Mouse (Mus musculus): ENCODE data around the gene D17Wsu92e.
A peak's percentile ranks its signal among the peaks of the same experiment; 100 is the strongest.

D17Wsu92e gene

GRCm38 (mm10) chr17:27783567-27783966 is 36.9 kb downstream of the D17Wsu92e start:
- H3K36me3 ChIP-seq (ENCODE audit: control insufficient read depth, insufficient read depth, low read length, poor library complexity, severe bottlenecking), result peaks cover 14% of the 10 kb centered on the region
- H3K27me3 ChIP-seq (ENCODE audit: control insufficient read depth, insufficient read depth, low read length, poor library complexity, severe bottlenecking), result no peaks in the 10 kb centered on the region
- peak; percentile 17 for DNase-seq (ENCODE audit: low read depth, low spot score)

- H3K27me3 ChIP-seq (ENCODE audit: control insufficient read depth, insufficient read depth, low read length, poor library complexity, severe bottlenecking), result no peaks in the 10 kb centered on the region
- DNase-seq (ENCODE audit: low read depth, low spot score), result no peak
- H3K36me3 ChIP-seq (ENCODE audit: control insufficient read depth, insufficient read depth, low read length, poor library complexity, severe bottlenecking), result peaks cover 14% of the 10 kb centered on the region
These were observed 39.3 kb downstream of the D17Wsu92e start for GRCm38 (mm10) chr17:27781059-27781687.

- Histone ChIP-seq H3K36me3 (ENCODE audit: control insufficient read depth, insufficient read depth, low read length, poor library complexity, severe bottlenecking) (peaks cover 10% of the 10 kb centered on the region), H3K27me3 (ENCODE audit: control insufficient read depth, insufficient read depth, low read length, poor library complexity, severe bottlenecking) (no peaks in the 10 kb centered on the region)
- DNase-seq (ENCODE audit: low read depth, low spot score), result no peak
These were observed 40.7 kb downstream of the D17Wsu92e start for GRCm38 (mm10) chr17:27779755-27780154.

DNA sequence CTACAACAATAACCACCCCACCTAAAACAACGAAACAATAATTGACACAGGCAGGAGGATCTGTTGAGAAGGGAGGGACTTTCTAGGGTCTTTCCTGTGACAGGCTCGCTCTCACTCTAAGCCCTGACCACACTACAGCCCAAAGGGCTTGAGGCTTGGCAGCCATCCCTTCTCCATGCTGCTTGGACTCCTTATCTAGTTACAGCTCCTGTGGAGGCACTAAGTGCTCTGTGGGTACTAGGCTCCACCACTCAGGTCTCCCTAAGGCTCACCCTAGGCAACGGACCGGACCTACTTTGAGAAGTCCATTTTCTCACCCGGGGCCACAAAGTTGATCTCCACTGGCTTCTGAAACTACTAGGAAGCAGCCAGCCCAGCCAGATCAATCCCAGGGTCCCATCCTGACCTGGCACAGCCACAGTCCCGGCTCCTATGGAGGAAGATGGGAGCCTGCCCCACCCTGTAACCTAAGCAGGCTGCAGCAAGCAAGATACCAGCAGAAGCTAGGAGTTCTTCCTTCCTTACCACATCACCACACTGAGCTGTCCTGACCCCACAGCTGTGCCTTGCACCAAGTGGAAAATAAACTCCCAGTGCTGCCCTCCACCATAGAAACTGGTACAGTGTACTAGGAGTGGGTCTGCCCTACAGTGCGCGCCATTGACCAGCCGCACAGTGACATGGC is 41.6 kb downstream of the D17Wsu92e start:
- no peaks in the 10 kb centered on the region for H3K27me3 ChIP-seq (ENCODE audit: control insufficient read depth, insufficient read depth, low read length, poor library complexity, severe bottlenecking)
- no peak for DNase-seq (ENCODE audit: low read depth, low spot score)
- peaks cover 4% of the 10 kb centered on the region for H3K36me3 ChIP-seq (ENCODE audit: control insufficient read depth, insufficient read depth, low read length, poor library complexity, severe bottlenecking)

DNA sequence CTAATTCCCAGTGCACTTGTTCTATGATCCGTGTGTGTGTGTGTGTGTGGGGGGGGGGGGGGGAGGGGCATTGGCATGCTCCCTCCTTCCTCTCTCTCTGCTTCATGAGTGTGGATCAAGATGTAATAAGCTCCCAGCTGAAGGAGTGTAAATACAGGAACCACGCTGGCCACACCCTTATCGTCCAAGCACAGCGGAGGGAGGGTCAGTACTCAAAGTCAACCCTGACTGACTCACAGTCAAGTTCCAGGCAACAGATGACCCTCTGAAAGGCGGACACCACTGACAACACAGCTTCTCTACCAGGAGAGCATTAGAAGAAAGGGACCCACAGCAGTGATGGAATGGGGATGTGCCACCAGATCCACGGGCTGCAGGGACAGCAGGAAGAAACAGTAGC is 42.6 kb downstream of the D17Wsu92e start:
- DNase-seq (ENCODE audit: low read depth, low spot score), result no peak
- no peaks in the 10 kb centered on the region for H3K27me3 ChIP-seq (ENCODE audit: control insufficient read depth, insufficient read depth, low read length, poor library complexity, severe bottlenecking)
- peaks cover 3% of the 10 kb centered on the region; the same call in 1 of the 2 replicates for H3K36me3 ChIP-seq (ENCODE audit: control insufficient read depth, insufficient read depth, low read length, poor library complexity, severe bottlenecking)

DNA sequence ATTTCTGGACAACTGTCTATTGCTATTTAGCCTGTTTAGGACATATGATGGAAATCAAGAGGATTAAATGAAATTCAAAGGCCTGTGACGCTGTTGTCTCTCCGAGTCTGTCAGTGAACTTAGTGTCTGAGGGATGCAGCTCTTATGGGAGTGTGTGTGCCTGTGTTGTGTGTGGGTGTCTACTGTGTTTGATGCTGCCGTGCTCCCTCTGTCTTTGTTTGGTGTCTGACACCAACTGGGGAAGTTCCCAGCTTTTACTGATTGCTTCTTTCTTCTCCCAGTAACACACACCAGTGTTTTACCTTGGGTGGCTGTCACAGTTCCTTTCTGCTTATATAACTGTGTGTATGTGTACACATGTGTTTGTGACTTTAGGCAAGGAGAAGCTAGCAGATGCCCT is 46.2 kb downstream of the D17Wsu92e start:
- peaks cover 1% of the 10 kb centered on the region; the same call in 1 of the 2 replicates for H3K36me3 ChIP-seq (ENCODE audit: control insufficient read depth, insufficient read depth, low read length, poor library complexity, severe bottlenecking)

GRCm38 (mm10) chr17:27771616-27772015 is 48.8 kb downstream of the D17Wsu92e start:
- Histone ChIP-seq H3K27me3 (ENCODE audit: control insufficient read depth, insufficient read depth, low read length, poor library complexity, severe bottlenecking) (no peaks in the 10 kb centered on the region), H3K36me3 (ENCODE audit: control insufficient read depth, insufficient read depth, low read length, poor library complexity, severe bottlenecking) (peaks cover 1% of the 10 kb centered on the region)
- DNase-seq (ENCODE audit: low read depth, low spot score), result no peak

More for the DNA sequence above, 46.2 kb downstream of the D17Wsu92e start:
- no peaks in the 10 kb centered on the region for H3K27me3 ChIP-seq (ENCODE audit: control insufficient read depth, insufficient read depth, low read length, poor library complexity, severe bottlenecking)
- DNase-seq (ENCODE audit: low read depth, low spot score), result no peak

DNA sequence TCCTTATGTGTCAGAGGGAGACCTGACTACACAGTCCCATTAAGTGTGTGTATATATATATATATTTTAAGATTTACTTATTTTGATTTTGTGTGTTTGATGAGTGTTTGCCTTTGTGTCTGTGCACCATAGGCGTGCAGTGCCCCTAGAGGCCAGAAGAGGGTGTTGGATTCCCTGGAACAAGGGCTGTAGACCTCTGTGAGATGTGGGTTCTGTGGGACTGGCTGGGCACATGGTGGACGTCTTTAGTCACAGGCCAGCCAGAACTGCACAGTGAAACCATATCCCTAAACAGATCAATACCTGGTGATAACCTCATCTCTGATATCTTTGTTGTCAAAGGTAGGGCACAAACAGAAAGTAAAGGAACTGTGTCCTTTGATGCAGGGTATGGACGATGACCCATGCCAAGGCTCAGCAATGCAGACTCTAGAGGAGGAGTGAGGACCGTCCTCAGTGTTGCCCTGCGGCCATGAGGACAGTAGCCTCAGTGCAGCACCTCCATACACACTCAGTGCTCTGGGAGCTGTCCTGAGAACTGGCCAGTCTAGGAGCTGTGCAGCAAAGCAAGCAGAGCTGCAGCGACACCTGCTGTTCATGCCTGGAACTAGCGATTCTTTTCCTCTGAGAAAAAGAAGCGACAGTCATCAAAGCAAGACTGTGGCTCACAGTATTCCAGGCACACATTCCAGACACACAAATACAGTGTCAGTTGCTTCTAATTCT is 51.5 kb downstream of the D17Wsu92e start:
- Histone ChIP-seq H3K36me3 (ENCODE audit: control insufficient read depth, insufficient read depth, low read length, poor library complexity, severe bottlenecking) (no peaks in the 10 kb centered on the region; the same call in none of the 2 replicates), H3K27me3 (ENCODE audit: control insufficient read depth, insufficient read depth, low read length, poor library complexity, severe bottlenecking) (no peaks in the 10 kb centered on the region)
- DNase-seq (ENCODE audit: low read depth, low spot score), result peak; percentile 69

DNA sequence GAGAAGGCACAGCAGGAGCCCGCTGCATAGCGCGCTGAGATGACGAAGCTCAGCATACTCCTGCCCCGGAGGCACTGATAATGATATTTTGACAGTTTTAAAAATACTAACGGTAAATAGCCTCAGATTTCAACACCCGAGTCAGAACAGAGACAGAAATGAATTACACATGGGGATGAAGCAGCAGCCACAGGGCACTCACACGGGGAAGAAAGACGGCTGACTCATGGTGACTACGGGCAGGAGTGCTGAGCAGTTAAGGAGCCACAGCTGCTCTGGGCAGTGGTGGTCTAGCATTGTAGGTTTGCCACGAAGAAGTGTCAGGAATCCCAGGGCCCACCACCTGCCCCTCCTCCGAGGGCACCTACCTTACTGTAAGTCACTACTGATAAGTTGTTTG is 52.9 kb downstream of the D17Wsu92e start:
- no peaks in the 10 kb centered on the region for H3K27me3 ChIP-seq (ENCODE audit: control insufficient read depth, insufficient read depth, low read length, poor library complexity, severe bottlenecking)
- DNase-seq (ENCODE audit: low read depth, low spot score), result no peak
- H3K36me3 ChIP-seq (ENCODE audit: control insufficient read depth, insufficient read depth, low read length, poor library complexity, severe bottlenecking), result no peaks in the 10 kb centered on the region; the same call in none of the 2 replicates

GRCm38 (mm10) chr17:27767120-27767519 is 53.3 kb downstream of the D17Wsu92e start:
- H3K36me3 ChIP-seq (ENCODE audit: control insufficient read depth, insufficient read depth, low read length, poor library complexity, severe bottlenecking), result no peaks in the 10 kb centered on the region; the same call in none of the 2 replicates
- no peak for DNase-seq (ENCODE audit: low read depth, low spot score)
- no peaks in the 10 kb centered on the region for H3K27me3 ChIP-seq (ENCODE audit: control insufficient read depth, insufficient read depth, low read length, poor library complexity, severe bottlenecking)

DNA sequence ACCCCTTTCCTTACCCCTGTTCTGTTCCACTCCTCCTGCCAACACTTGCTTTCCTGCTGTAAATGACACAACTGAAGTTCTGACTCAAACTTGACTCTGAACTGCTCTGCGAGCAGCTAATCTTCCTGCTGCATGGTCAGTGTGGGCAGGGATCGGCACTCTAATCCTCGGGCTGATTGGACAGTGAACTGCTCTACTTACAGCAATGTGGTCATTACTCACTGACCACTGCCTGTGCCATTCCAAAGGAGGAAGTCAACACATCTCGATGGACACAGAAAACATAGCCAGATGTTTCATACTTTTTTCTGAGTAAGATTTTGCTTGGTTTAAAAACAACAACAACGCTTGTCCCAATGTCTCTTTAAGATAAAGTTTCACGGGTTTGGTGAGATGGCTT is 55.4 kb downstream of the D17Wsu92e start:
- Histone ChIP-seq H3K27me3 (ENCODE audit: control insufficient read depth, insufficient read depth, low read length, poor library complexity, severe bottlenecking) (no peaks in the 10 kb centered on the region), H3K36me3 (ENCODE audit: control insufficient read depth, insufficient read depth, low read length, poor library complexity, severe bottlenecking) (no peaks in the 10 kb centered on the region; the same call in none of the 2 replicates)
- no peak for DNase-seq (ENCODE audit: low read depth, low spot score)

- no peaks in the 10 kb centered on the region; the same call in none of the 2 replicates for H3K36me3 ChIP-seq (ENCODE audit: control insufficient read depth, insufficient read depth, low read length, poor library complexity, severe bottlenecking)
- no peaks in the 10 kb centered on the region for H3K27me3 ChIP-seq (ENCODE audit: control insufficient read depth, insufficient read depth, low read length, poor library complexity, severe bottlenecking)
- DNase-seq (ENCODE audit: low read depth, low spot score), result peak; percentile 42
These were observed 56.0 kb downstream of the D17Wsu92e start for GRCm38 (mm10) chr17:27764453-27764852.

DNA sequence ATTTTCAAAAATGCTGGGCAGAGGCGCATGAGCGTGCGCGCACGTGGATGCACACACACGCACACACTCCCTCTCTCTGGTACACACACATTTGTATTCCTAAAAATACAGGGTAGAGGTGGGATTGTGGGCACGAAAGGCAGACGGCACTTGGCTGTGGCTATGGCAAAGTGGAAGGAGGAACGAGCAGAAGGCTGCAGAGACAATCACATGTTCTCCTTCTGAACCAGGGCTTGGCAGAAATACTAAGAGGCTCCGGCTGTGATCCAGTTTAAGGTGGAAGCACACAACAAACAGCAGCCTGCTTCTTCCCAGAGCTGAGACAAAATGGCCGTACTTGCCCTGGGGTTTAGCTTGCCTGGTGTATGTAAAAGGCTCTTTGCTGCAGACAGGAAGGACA is 57.6 kb downstream of the D17Wsu92e start:
- Histone ChIP-seq H3K36me3 (ENCODE audit: control insufficient read depth, insufficient read depth, low read length, poor library complexity, severe bottlenecking) (no peaks in the 10 kb centered on the region; the same call in none of the 2 replicates), H3K27me3 (ENCODE audit: control insufficient read depth, insufficient read depth, low read length, poor library complexity, severe bottlenecking) (no peaks in the 10 kb centered on the region)
- DNase-seq (ENCODE audit: low read depth, low spot score), result no peak

GRCm38 (mm10) chr17:27761639-27762336 is 58.7 kb downstream of the D17Wsu92e start:
- DNase-seq (ENCODE audit: low read depth, low spot score), result peak; percentile 73
- no peaks in the 10 kb centered on the region; the same call in none of the 2 replicates for H3K36me3 ChIP-seq (ENCODE audit: control insufficient read depth, insufficient read depth, low read length, poor library complexity, severe bottlenecking)
- no peaks in the 10 kb centered on the region for H3K27me3 ChIP-seq (ENCODE audit: control insufficient read depth, insufficient read depth, low read length, poor library complexity, severe bottlenecking)
